Mouse (Mus musculus) layer of hippocampus, adult 2 months (tissue): ENCODE measurements at regions not wholly inside any gene's neighbourhood (a gene's known extent, or its start where the extent isn't known, plus 50 kb on each side); places are given as distances from the start of the nearest gene placed in this dataset.

Experiments
- DNase-seq, 2 experiments: peaks; one replicate each; pipeline ENCODE4 v3.0.0; 2022; ENCODE audit warnings: low spot score in 2 of 2
- H3K27ac ChIP-seq: fragments of 200-600 bp; 2 replicates; pipeline ENCODE4 v1.8.1; 2022
- H3K4me3 ChIP-seq: fragments of 200-600 bp; 2 replicates; pipeline ENCODE4 v1.8.1; 2022; ENCODE audit warnings: mild to moderate bottlenecking
- CTCF ChIP-seq: fragments of 200-600 bp; conservative IDR thresholded peaks from 2 replicates; pipeline ENCODE4 v1.8.1; 2022; ENCODE audit warnings: antibody characterized with exemption, mild to moderate bottlenecking, moderate library complexity

GRCm38 (mm10) chr12:48612066-48612465 lies 770.4 kb upstream of the Foxg1 start:
- Histone ChIP-seq H3K4me3 (no peak overlapping the region), H3K27ac (no peak overlapping the region)
- TF ChIP-seq CTCF, result no peak
- no peak for DNase-seq

- H3K27ac ChIP-seq, result no peak overlapping the region
- H3K4me3 ChIP-seq, result no peak overlapping the region
- DNase-seq, result no peak
- TF ChIP-seq CTCF, result no peak
Observed at GRCm38 (mm10) chr12:48616337-48616736, 766.1 kb upstream of the Foxg1 start.

DNA sequence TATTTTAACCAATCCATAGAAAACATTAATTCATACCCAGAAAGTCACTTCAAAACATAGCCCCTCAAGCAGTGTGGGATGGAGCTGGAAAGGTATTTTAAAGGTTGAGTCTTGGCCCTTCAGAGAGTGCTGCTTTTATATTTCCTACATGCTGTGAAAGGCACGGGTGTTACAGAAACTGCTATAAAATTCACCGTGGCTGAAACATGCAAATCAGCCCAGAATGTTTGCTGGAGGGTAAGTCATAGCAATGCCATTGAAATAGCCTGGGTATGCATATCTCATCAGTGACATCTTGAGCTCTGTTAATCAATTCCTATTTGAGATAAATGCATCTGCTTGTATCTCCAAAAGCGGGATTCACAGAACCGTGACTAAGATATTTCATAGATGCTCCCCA lies 748.9 kb upstream of the Foxg1 start:
- H3K4me3 ChIP-seq, result no peak overlapping the region
- no peak for DNase-seq
- TF ChIP-seq CTCF, result no peak
- no peak overlapping the region for H3K27ac ChIP-seq

DNA sequence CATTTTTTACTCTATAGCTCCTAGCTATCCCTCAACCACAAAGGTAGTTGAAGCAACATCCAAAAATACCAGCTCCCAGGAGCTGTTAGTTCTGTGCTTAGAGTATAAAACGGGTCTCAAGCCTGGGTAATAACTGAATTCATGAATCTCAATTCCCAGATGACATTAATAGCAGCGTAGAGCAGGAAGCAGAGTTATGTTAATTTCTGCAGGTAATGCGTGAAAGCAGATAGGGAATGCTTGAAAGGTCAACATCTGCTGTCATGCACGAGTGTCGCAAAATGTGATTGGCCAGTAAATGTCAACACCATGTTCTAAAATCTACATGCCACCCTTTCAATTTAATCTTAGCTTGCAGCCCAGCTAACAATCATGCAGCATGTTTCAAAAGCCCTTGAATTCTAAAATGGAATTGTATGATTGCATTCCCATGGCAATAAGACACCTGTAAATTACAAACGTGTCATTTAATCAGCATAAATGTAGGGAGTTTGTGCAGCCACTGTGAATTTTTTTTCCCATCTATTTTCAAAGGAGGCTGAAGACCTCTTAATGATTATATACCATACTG lies 747.7 kb upstream of the Foxg1 start:
- DNase-seq, result no peak
- no peak overlapping the region for H3K27ac ChIP-seq
- no peak for TF ChIP-seq CTCF
- no peak overlapping the region for H3K4me3 ChIP-seq

DNA sequence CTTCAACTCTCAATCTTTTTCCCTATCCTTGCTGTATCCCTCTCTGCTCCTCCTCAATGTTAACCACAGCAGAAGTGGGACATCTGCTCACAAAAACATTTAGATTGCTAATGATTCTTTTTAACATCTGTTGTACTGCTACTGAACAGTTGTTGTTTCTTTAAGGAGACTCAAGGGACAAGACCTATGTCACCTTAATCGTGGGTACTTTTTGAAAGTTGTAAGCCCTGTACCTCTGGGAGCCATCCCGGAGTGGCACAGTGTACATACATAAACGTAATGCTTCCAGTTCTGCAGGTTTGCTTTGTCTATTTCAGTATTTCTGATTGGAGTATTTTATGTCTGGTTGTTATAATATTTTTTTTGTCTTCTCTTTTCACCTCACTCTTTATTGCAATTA lies 740.5 kb upstream of the Foxg1 start:
- no peak for TF ChIP-seq CTCF
- no peak for DNase-seq

DNA sequence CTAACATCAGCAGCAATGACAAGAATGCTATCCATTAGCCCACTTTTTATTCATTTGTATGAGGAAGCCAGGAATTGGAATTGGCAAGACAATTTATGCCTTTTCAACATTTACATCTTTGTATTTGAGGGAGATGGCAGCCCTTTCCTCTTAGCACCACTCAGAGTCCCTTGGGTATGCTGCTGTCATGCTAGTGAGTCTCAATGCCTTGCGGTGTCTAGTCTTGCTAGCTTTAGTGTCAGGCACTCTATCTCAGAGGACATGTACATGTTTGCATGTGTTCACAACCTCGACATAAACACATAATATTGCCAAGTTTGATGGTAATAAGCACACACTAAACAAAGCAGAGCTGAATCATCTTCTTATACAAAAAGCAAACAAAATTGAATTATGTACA lies 737.3 kb upstream of the Foxg1 start:
- DNase-seq, result no peak
- Histone ChIP-seq H3K27ac (no peak overlapping the region), H3K4me3 (no peak overlapping the region)
- no peak for TF ChIP-seq CTCF

More for the DNA sequence above, 740.5 kb upstream of the Foxg1 start:
- Histone ChIP-seq H3K27ac (no peak overlapping the region), H3K4me3 (no peak overlapping the region)

DNA sequence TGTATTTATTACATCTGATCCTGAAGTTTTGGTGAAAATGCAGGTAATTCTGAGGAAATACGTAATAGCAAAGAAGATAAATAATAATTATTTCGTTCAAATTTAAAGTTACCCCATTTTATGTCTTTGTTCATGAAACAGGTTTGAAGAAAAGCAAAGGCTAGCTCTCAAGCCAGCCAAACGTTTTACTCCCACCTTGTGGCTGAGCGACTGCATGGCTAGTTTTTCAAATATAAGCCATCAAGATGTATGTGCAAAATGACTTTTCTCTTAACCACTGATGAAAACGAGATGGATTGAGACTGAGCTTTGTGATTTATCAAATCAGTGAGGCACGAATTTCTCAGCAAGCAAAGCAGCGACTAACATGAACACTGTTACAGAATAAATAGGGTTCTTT lies 736.5 kb upstream of the Foxg1 start:
- DNase-seq, result peak in 1 of 2 experiments; percentile 9
- Histone ChIP-seq H3K4me3 (no peak overlapping the region), H3K27ac (no peak overlapping the region)
- peak; percentile 57 for TF ChIP-seq CTCF

GRCm38 (mm10) chr12:48675176-48675575 lies 707.3 kb upstream of the Foxg1 start:
- no peak for TF ChIP-seq CTCF
- no peak overlapping the region for H3K27ac ChIP-seq
- no peak for DNase-seq
- no peak overlapping the region for H3K4me3 ChIP-seq

DNA sequence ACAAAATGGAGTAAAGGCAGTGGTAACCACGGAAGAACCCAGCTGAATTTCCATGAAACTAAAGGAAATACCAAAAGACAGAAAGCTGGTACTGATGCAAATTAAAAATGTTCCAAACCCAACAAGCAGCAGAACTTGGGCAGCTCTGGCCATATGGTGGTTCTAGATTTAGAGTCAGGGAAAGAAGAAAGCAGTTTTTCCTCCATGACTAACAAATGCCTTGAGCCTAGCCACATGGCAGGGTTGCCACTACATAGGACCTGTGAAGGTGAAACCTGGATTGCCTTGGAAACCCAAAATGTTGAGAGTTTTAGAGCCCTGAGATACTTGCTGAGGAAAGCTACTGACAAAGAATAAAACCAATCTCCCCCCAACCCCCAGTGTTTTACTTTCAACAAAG lies 701.5 kb upstream of the Foxg1 start:
- H3K4me3 ChIP-seq, result no peak overlapping the region
- H3K27ac ChIP-seq, result no peak overlapping the region
- TF ChIP-seq CTCF, result no peak
- DNase-seq, result no peak

DNA sequence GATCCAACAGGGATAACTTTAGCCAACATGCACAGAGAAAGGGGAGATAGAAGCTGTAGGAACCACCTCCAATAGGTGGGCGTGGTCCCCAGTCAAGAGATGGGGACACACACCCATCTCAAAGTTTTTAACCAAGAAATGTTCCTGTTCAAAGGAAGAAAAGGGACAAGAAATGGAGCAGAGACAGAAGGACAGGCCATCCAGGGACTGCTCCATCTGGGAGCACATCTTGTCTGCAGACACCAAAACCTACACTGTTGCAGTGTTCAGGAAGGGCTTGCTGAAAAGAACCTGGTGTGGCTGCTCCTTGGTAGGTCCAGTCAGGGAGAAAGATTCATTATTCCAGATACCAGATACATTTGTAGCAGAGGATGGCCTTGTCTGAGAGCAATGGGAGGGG lies 676.5 kb upstream of the Foxg1 start:
- no peak for TF ChIP-seq CTCF
- Histone ChIP-seq H3K27ac (no peak overlapping the region), H3K4me3 (no peak overlapping the region)
- no peak for DNase-seq

GRCm38 (mm10) chr12:48713646-48714045 lies 668.8 kb upstream of the Foxg1 start:
- no peak for DNase-seq
- Histone ChIP-seq H3K27ac (no peak overlapping the region), H3K4me3 (no peak overlapping the region)
- no peak for TF ChIP-seq CTCF

- DNase-seq, result no peak
- TF ChIP-seq CTCF, result no peak
- Histone ChIP-seq H3K27ac (no peak overlapping the region), H3K4me3 (no peak overlapping the region)
Observed at GRCm38 (mm10) chr12:48729851-48730250, 652.6 kb upstream of the Foxg1 start.

DNA sequence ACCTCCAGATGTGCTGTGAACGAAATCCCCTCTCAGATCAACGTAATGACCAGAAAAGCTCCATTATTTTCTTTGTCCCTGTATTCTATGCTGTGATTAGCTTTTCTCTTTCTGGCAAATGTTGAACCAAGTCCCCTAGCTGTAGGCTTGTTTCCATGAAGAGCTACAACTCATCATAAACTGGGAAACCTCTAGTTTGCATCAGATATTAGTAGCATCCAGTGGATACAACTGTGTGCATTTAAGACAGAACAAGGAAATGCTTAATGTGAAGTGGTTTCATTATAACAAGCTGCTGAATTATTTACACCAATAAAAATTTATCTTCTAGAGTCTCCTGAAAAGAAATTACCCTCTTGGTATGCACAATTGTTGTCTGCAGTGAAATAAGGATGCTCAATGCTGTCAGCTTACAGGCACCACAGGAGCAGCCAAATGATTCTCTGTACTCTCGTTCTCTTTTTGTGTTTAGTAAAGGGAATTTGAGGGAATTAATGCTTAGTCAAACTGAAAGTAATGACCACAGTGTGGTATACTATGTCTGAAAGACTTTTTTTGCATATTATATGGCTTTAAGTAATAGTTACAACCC lies 623.6 kb upstream of the Foxg1 start:
- no peak for TF ChIP-seq CTCF
- Histone ChIP-seq H3K4me3 (no peak overlapping the region), H3K27ac (no peak overlapping the region)
- DNase-seq, result no peak
